Mouse (Mus musculus) limb, embryonic 10.5 days (tissue): Measurements from ENCODE around the gene Phf23. TPM values are rescaled to one million over a fixed set of nuclear protein-coding genes. Genes with fewer than 3 reads are reported as not detected.

Source experiments
- DNase-seq: peaks from one replicate; pipeline ENCODE4 v3.0.0-alpha.2; 2017; ENCODE audit warnings: low spot score
- H3K27ac ChIP-seq: fragments of 300-500 bp; sonication (generic); 2 replicates; pipeline ENCODE4 v1.5.1; 2016; ENCODE audit warnings: mild to moderate bottlenecking
- H3K27me3 ChIP-seq: fragments of 300-500 bp; sonication (generic); 2 replicates; pipeline ENCODE4 v1.6.1; 2016; ENCODE audit warnings: low read depth, mild to moderate bottlenecking; ENCODE audit not compliant: poor library complexity, severe bottlenecking
- H3K36me3 ChIP-seq: fragments of 300-500 bp; sonication (generic); 2 replicates; pipeline ENCODE4 v1.6.1; 2016; ENCODE audit warnings: mild to moderate bottlenecking, moderate library complexity
- H3K4me1 ChIP-seq: fragments of 300-500 bp; sonication (generic); 2 replicates; pipeline ENCODE4 v1.6.1; 2016
- H3K4me3 ChIP-seq: fragments of 300-500 bp; sonication (generic); 2 replicates; pipeline ENCODE4 v1.5.1; 2016; ENCODE audit warnings: mild to moderate bottlenecking, moderate library complexity
- H3K9me3 ChIP-seq: fragments of 300-500 bp; sonication (generic); replicated peaks from 2 replicates; pipeline ENCODE4 v1.6.1; 2016; ENCODE audit warnings: mild to moderate bottlenecking
- WGBS: fragments of 180-500 bp; shearing (Covaris S2); methylation state at CpG from one replicate; pipeline ENCODE4 v1.1.7; 2016; 5-methylcytosine and 5-hydroxymethylcytosine counted together
- polyA plus RNA-seq: library from polyadenylated mRNA; unstranded; fragments of >200 nt; fragmentation: Nextera tagmentation; extraction: Ambion mirVana; gene quantifications from 2 replicates; pipeline ENCODE4 v1.2.1, GENCODE M21; 2016

Gene Phf23
- polyA plus RNA-seq, 1 experiment from 2014 or later, result 101 TPM

DNA sequence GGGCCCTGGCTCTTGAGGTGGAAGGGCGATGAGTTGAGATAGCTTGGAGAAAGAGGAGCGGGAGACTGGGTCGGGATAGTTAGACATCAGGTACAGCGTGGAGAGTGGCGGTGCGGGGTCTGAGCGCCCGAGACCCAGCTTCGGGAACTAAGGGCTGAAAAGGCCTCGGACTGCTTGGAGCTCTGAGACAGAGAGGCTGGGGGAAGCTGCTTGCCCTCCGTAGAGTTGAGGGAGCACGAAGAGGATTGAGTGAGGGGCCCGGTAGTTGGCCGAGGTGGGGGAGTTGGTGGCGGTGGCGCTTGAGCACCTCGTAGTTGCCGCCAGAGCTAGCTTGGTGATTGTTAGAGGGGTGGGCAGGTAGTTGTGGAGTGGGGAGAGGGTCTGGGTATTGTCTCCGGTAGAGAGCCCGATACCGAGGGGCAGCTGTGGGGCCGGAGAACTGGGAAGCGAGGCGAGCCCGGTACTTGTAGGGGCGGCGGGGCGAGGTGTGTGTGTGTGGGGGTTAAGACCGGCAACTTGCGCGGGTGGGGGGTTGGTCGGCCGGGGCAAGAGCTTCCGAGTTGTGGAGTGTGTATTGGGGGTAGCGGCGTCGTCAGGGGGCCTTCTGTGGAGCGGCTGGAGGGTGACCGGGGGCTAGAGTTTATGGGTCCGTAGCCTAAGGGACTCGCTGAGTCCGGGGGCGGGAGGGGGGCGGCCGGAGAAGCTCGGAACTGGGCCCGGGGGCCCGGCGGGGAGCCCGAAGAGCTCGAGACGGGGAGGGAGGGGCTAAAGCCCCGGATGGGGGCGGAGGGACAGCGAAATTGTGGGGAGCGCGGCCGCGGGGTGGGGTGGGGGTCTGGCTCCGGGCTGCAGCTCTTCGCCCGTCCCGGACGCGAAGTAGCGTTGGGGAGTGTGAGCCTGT, 834 bp downstream of the Phf23 start:
- Histone ChIP-seq H3K4me1 (peaks cover 38% of the 10 kb centered on the region), H3K9me3 (no peaks in the 10 kb centered on the region), H3K27me3 (no peaks in the 10 kb centered on the region), H3K27ac (peak overlapping the region; percentile 98), H3K4me3 (peak overlapping the region; percentile 98), H3K36me3 (peaks cover 49% of the 10 kb centered on the region)
- WGBS, result under 1% methylated on average over 64 of the region's 66 CpGs
- DNase-seq, result peak; percentile 65

DNA sequence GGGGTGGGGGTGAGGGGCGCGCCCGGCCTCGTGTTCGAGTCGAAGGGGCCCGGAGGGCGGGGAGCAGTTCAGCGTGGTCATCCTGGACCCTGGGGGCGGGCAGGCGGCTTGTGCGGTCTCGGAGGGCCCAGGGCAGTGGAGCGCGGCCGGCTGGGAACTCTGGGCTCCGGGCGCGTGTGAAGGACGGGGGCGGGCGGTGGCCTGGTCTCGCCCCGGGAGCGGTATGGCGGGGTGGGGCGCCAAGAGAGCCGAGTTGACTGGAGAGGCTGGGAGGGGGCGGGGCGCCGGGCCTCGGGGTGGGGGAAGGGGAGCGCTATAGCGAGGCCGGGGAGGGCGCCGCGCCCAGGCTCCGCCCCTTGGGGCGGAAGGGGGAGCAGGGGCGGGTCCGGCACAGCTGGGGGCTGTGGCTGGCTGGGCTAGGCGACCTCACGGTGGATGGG, 1.5 kb downstream of the Phf23 start:
- Histone ChIP-seq H3K27me3 (no peaks in the 10 kb centered on the region), H3K4me3 (peak overlapping the region; percentile 98), H3K27ac (peak overlapping the region; percentile 98), H3K36me3 (peaks cover 49% of the 10 kb centered on the region), H3K9me3 (no peaks in the 10 kb centered on the region), H3K4me1 (peaks cover 44% of the 10 kb centered on the region)
- peak; percentile 95 for DNase-seq
- under 1% methylated on average over 44 of the region's 44 CpGs for WGBS

DNA sequence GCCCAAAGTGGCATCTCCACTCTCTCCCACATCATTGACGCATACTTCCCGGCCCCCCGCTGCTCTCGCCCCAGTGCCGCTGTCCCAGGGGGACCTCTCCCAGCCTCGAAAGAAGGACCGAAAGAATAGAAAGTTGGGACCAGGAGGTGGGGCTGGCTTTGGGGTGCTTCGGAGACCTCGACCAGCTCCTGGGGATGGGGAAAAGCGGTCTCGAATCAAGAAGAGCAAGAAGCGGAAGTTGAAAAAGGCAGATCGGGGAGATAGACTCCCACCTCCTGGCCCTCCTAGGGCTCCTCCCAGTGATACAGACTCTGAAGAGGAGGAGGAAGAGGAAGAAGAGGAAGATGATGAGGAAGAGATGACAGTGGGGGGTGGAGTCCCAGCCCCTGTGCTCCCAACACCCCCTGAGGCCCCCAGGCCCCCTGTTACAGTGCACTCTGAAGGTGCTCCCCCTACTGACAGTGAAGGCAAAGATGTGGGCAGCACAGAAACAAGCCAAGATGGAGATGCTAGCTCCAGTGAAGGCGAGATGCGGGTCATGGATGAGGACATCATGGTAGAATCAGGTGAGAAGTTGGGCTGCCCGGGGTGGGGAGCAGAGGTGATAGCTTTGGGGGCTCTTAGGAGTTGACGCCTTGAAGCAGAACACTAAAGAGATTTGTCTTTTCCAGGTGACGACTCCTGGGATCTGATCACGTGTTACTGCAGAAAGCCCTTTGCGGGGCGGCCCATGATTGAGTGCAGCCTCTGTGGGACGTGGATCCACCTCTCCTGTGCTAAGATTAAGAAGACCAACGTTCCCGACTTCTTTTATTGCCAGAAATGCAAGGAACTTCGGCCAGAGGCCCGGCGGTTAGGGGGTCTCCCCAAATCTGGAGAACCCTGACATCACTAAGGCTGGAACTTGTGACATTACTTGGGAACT, 3.3 kb downstream of the Phf23 start:
- no peak for DNase-seq
- Histone ChIP-seq H3K4me1 (peaks cover 56% of the 10 kb centered on the region), H3K36me3 (peaks cover 40% of the 10 kb centered on the region), H3K4me3 (peak overlapping the region; percentile 95), H3K9me3 (no peaks in the 10 kb centered on the region), H3K27me3 (no peaks in the 10 kb centered on the region), H3K27ac (no peak overlapping the region)
- WGBS, result 93% methylated on average over 27 of the region's 27 CpGs

DNA sequence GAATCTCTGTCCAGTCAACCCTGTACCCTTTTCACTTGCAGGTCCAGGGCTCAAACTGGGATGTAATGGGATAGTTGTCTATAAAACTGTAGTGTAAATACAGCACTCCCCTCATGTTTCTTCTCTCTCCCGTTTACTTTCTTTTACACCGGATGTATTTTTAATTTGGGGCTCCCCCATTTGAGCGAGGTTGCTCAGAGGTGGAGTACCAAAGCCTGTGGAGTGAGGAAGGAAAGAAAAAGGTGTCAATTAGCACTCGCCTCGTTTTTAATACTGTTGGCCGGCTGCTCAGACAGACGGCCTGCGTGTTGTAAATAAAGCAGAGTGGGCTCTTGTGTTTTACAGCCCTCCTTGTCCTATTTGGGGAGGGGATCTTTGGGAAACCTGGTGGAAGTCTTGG, 4.1 kb downstream of the Phf23 start:
- H3K27me3 ChIP-seq, result no peaks in the 10 kb centered on the region
- no peaks in the 10 kb centered on the region for H3K9me3 ChIP-seq
- peaks cover 38% of the 10 kb centered on the region for H3K36me3 ChIP-seq
- no peak for DNase-seq
- peak overlapping the region; percentile 91; the same call in 1 of the 2 replicates for H3K27ac ChIP-seq
- peak overlapping the region; percentile 95 for H3K4me3 ChIP-seq
- H3K4me1 ChIP-seq, result peaks cover 59% of the 10 kb centered on the region
- WGBS, result 74% methylated on average over 8 of the region's 8 CpGs

DNA sequence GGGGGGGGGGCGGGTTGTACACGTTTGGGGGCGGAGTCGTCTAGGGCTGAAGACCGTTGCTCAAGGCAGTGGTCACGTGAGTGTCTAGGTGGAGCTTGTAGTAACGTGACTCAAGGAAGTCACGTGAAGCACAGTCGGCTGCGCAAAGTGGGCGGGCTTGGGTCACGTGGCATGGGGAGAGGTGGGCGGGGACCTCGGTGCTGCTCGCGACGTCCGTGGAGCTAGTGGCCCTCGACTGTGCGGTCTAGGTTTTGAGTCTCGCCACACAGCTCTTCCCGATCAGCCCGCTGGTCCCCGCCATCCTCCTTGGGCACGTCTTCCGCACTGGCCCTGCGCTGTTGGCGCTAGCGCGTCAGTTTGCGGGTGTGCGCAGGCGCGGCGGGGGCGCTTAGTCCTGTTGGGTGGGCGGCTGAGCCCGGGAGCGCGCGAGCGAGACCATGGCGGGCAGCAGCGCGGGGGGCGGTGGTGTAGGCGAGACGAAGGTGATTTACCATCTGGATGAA, 4.9 kb downstream of the Phf23 start, which contains the start of gene Dvl2:
TSS of gene Dvl2 (plus strand) at position 200 of the 503 bp plus-strand sequence.
- under 1% methylated on average over 48 of the region's 48 CpGs for WGBS
- H3K9me3 ChIP-seq, result no peaks in the 10 kb centered on the region
- DNase-seq, result peak; percentile 98
- peaks cover 44% of the 10 kb centered on the region for H3K36me3 ChIP-seq
- peak within 1 kb of the TSS; percentile 95 for H3K4me3 ChIP-seq
- H3K27me3 ChIP-seq, result no peaks in the 10 kb centered on the region
- H3K4me1 ChIP-seq, result peaks cover 57% of the 10 kb centered on the region
- H3K27ac ChIP-seq, result peak within 1 kb of the TSS; percentile 91

DNA sequence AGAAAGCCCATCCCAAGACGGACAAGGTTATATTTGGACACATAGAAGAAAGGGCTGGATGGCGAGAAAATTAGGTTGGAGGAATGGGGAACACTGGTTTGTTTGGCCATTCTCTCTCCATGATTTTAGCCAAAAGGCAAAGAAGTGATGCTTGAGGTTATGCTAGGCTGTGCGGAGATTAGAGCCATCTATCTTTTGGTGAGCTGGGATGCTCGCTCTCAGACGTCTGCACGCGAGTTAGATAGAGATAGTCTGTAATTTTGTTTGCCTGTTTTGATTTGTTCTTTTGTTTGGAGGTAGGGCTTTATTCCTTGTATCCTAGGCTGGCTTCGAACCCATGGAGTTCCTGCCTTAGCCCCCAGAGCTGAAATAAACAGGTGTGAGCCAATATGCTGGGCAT, 5.6 kb downstream of the Phf23 start:
- 13% methylated on average over 8 of the region's 8 CpGs for whole genome bisulfite sequencing
- H3K4me1 ChIP-seq, result peaks cover 55% of the 10 kb centered on the region
- H3K27me3 ChIP-seq, result no peaks in the 10 kb centered on the region
- H3K9me3 ChIP-seq, result no peaks in the 10 kb centered on the region
- no peak for DNase-seq
- H3K27ac ChIP-seq, result peak overlapping the region; percentile 91
- peak overlapping the region; percentile 95 for H3K4me3 ChIP-seq
- H3K36me3 ChIP-seq, result peaks cover 49% of the 10 kb centered on the region

DNA sequence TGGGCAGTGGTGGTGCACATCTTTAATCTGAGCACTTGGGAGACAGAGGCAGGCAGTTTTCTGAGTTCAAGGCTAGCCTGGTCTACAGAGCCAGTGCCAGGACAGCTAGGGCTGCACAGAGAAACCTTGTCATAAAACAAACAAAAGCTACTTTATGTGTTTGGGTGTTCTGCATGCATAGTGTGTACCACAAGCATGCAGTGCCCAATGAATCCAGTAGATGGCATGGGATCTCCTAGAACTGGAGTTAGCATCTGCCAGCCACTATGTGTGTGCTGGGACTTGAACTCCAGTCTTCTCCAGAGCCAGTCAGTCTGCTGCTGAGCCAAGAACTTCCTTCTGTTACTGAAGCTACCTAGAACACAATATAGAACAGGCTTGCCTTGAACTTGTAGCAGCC, 6.3 kb downstream of the Phf23 start:
- H3K27ac ChIP-seq, result no peak overlapping the region
- peak overlapping the region; percentile 95 for H3K4me3 ChIP-seq
- H3K4me1 ChIP-seq, result peaks cover 55% of the 10 kb centered on the region
- H3K36me3 ChIP-seq, result peaks cover 56% of the 10 kb centered on the region
- DNase-seq, result peak; percentile 51
- no peaks in the 10 kb centered on the region for H3K9me3 ChIP-seq
- H3K27me3 ChIP-seq, result no peaks in the 10 kb centered on the region

DNA sequence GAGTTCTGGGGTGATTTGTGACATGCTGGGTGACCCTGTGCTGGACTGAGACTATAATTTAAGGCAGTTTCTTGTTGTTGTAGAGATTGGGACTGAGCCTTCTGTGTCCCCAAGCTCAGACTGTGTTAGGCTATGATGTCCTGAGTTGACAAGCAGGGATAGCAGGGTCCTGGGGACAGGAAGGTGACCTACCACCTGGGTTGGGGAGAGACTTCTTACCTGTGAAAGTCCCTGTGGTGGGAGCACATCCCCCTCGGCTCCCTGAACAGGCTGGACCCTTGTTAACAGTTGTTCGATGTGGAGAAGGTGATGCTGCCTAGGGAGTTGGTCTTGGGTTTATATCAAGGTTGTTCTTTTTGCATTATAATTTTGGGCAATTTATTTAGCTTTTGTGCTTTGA, 6.9 kb downstream of the Phf23 start:
- Histone ChIP-seq H3K27me3 (no peaks in the 10 kb centered on the region), H3K9me3 (no peaks in the 10 kb centered on the region), H3K4me3 (peak overlapping the region; percentile 95), H3K36me3 (peaks cover 62% of the 10 kb centered on the region), H3K4me1 (peaks cover 50% of the 10 kb centered on the region), H3K27ac (no peak overlapping the region)
- WGBS, result 87% methylated on average over 2 of the region's 2 CpGs
- no peak for DNase-seq

DNA sequence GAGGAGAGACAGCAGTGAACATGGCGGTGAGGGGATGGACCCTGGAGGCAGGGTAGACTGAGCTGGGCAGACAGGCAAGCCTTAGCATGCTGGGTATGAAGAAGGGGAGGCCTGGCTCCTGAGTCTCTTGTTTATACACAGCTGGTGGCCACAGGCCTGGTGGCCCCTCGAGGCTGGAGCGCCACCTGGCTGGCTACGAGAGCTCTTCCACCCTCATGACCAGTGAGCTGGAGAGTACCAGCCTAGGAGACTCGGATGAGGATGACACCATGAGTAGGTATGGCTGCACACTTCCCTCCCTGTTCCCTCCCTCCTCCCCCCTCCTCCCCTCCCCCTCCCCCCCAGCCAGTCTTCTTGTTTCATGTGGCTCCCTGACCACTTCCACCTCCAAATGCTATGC, 9.9 kb downstream of the Phf23 start:
- peaks cover 35% of the 10 kb centered on the region for H3K4me1 ChIP-seq
- DNase-seq, result no peak
- no peaks in the 10 kb centered on the region for H3K9me3 ChIP-seq
- 70% methylated on average over 5 of the region's 5 CpGs for WGBS
- H3K27me3 ChIP-seq, result no peaks in the 10 kb centered on the region
- H3K27ac ChIP-seq, result no peak overlapping the region
- H3K4me3 ChIP-seq, result 0 out of 2 replicates have a peak overlapping the region, but pooled peaks have one; percentile 4
- peaks cover 65% of the 10 kb centered on the region for H3K36me3 ChIP-seq

DNA sequence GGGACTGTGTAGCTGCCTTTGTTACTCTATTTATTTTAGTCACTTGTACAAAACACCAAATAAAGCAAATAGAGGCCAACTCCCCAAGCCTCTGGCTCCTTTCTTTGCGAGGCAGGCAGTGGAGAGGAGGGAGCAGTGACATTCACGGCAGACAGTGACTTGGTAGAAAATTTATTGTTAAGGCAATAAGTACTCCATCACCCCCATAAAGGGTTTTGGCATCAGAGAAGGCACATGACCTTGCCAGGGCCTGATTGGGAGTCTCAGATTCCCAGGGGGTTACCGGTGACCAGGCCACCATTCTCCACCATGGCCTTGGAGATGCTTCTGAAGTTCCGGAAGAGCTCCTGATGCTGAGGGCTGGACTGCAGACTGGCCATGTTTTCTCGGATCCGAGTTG, 14.5 kb downstream of the Phf23 start:
- Histone ChIP-seq H3K4me1 (peaks cover 16% of the 10 kb centered on the region), H3K27ac (no peak overlapping the region), H3K36me3 (peaks cover 93% of the 10 kb centered on the region), H3K9me3 (no peaks in the 10 kb centered on the region), H3K4me3 (no peak overlapping the region), H3K27me3 (no peaks in the 10 kb centered on the region)
- no peak for DNase-seq
- WGBS, result 95% methylated on average over 6 of the region's 6 CpGs

DNA sequence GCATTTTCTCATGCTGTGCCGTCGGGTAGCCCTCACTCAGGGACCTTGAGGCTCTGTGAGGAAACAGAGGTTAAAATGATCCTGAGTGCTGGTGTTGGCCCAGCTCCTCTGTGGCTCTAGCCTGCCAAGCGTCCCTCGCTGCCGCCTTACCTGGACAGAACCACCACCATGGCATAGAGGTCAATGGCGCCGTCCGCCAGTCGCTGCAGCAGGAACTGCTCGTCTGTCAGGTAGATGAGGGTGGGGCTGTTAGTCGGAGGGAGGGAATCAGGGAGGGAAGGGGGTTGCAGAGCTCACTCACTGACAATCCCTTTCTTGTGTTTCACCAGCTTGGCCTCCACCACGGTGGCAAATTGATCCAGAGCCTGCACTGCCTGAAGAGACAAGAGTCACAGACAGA, 15.0 kb downstream of the Phf23 start:
- H3K27ac ChIP-seq, result no peak overlapping the region
- peaks cover 87% of the 10 kb centered on the region for H3K36me3 ChIP-seq
- peaks cover 21% of the 10 kb centered on the region for H3K4me1 ChIP-seq
- no peak overlapping the region for H3K4me3 ChIP-seq
- H3K9me3 ChIP-seq, result no peaks in the 10 kb centered on the region
- no peak for DNase-seq
- 84% methylated on average over 12 of the region's 12 CpGs for WGBS
- no peaks in the 10 kb centered on the region for H3K27me3 ChIP-seq

DNA sequence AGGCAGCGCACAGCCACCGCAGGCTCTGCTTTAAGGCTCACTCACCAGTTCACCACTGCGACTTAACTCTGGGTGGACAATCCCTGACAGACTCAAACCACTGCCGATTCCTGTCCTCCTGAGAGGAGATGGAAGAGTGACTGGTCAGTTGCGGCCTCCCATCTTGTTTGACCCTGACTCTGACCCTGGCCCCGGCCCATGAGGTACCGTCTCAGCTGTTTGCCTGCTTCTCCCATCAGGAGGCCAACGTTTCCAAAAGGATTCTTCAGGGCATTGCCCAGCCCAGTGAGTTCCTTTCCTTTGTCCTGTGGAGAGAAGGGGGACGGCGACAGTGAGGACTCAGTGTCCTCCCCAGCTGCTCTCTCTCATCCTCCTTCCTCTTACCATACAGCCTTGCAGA, 15.4 kb downstream of the Phf23 start:
- H3K27me3 ChIP-seq, result no peaks in the 10 kb centered on the region
- peaks cover 23% of the 10 kb centered on the region for H3K4me1 ChIP-seq
- H3K27ac ChIP-seq, result no peak overlapping the region
- H3K9me3 ChIP-seq, result no peaks in the 10 kb centered on the region
- no peak overlapping the region for H3K4me3 ChIP-seq
- WGBS, result 91% methylated on average over 10 of the region's 10 CpGs
- H3K36me3 ChIP-seq, result peaks cover 83% of the 10 kb centered on the region
- DNase-seq, result no peak
